Mouse (Mus musculus) effector memory CD4-positive, alpha-beta T cell, adult 5 months (primary cell): ENCODE measurements around the gene Gm13871. TPM values are rescaled to one million over a fixed set of nuclear protein-coding genes. Genes with fewer than 3 reads are reported as not detected.

Experiments used
- polyA plus RNA-seq: library from polyadenylated mRNA; unstranded; fragments of 100-300 nt; shearing (Covaris generic); gene quantifications from one replicate; pipeline ENCODE4 v1.2.1, GENCODE M21; 2017

The Gm13871 gene
- polyA plus RNA-seq: not detected

GRCm38 (mm10) chr4:73905853-73906252 is at the start of gene Gm13871:
Gene Gm13871, minus strand, starts transcription at chr4:73905953.

GRCm38 (mm10) chr4:73950375-73950896 is 44.7 kb upstream of the Gm13871 start, which contains the start of gene 2310002L09Rik:
Gene 2310002L09Rik, minus strand, starts transcription at chr4:73950846.

GRCm38 (mm10) chr4:73920660-73921059 is 14.9 kb upstream of the Gm13871 start, which contains the start of gene Gm11756:
Gene Gm11756, minus strand, starts transcription at chr4:73920760.

GRCm38 (mm10) chr4:73891012-73891411 is 14.7 kb downstream of the Gm13871 start, which contains the start of gene Gm11757:
Gene Gm11757, minus strand, starts transcription at chr4:73891112.

GRCm38 (mm10) chr4:73876166-73876565 is 29.6 kb downstream of the Gm13871 start, which contains the start of gene Gm11758:
Gene Gm11758, minus strand, starts transcription at chr4:73876266.

Other genes starting within 250 kb of the Gm13871 start
- not detected for gene Gm11239, start 237.6 kb downstream of the Gm13871 start, polyA plus RNA-seq
- gene Gm428, start 222.4 kb downstream of the Gm13871 start, polyA plus RNA-seq: not detected
- gene Rasef, start 115.0 kb downstream of the Gm13871 start, polyA plus RNA-seq: not detected
- gene Gm11758, start 29.7 kb downstream of the Gm13871 start, polyA plus RNA-seq: not detected
- gene Gm11757, start 14.8 kb downstream of the Gm13871 start, polyA plus RNA-seq: not detected
- not detected for gene Gm11756, start 14.8 kb upstream of the Gm13871 start, polyA plus RNA-seq
- gene 2310002L09Rik, start 44.9 kb upstream of the Gm13871 start, polyA plus RNA-seq: not detected
- 0.14 TPM for gene Frmd3, start 107.5 kb upstream of the Gm13871 start, polyA plus RNA-seq